Mouse (Mus musculus) CH12.LX (cell line): Measurements from ENCODE around the gene Pde4dip. TPM values are rescaled to one million over a fixed set of nuclear protein-coding genes. Genes with fewer than 3 reads are reported as not detected.

Source experiments
- DNase-seq: peaks from one replicate; pipeline ENCODE4 v3.0.0-alpha.2; 2013; ENCODE audit errors: extremely low read depth
- H3K27ac ChIP-seq: 2 replicates; pipeline ENCODE4 v1.5.1; 2012; ENCODE audit warnings: low read depth, mild to moderate bottlenecking, control low read depth, moderate library complexity; ENCODE audit not compliant: insufficient read depth
- H3K27me3 ChIP-seq: replicated peaks from 2 replicates; pipeline ENCODE3; 2012; ENCODE audit warnings: inconsistent platforms
- H3K36me3 ChIP-seq, 2 experiments: replicated peaks in 1 of 2; 2 replicates each; pipeline versions ENCODE3 to v1.6.1; 2012; ENCODE audit warnings: inconsistent platforms in 1 of 2, low read length in 1 of 2, mild to moderate bottlenecking in 1 of 2, mixed read lengths in 1 of 2, moderate library complexity in 1 of 2; ENCODE audit not compliant: control insufficient read depth in 1 of 2, insufficient read depth in 1 of 2
- H3K4me1 ChIP-seq, 2 experiments: 2 replicates each; pipeline ENCODE4 v1.6.1; 2012; ENCODE audit warnings: inconsistent platforms in 1 of 2, moderate library complexity in 1 of 2; ENCODE audit not compliant: insufficient read depth in 2 of 2, control insufficient read depth in 1 of 2
- H3K4me2 ChIP-seq: 2 replicates; pipeline ENCODE4 v1.6.1; 2012; ENCODE audit warnings: low read depth, mild to moderate bottlenecking, control low read depth; ENCODE audit not compliant: poor library complexity, insufficient read depth, severe bottlenecking
- H3K4me3 ChIP-seq, 3 experiments: fragments of 150-350 bp in 1 of 3; sonication (generic) in 1 of 3; replicated peaks in 1 of 3; 2 replicates each; pipeline versions ENCODE3 to v1.5.1; 2011 to 2012; ENCODE audit warnings: low read depth in 2 of 3, low read length in 2 of 3, mild to moderate bottlenecking in 2 of 3, moderate library complexity in 2 of 3, control low read depth in 1 of 3, improper control_type of control experiment in 1 of 3, inconsistent platforms in 1 of 3, mixed read lengths in 1 of 3; ENCODE audit not compliant: poor library complexity in 1 of 3
- H3K79me2 ChIP-seq: replicated peaks from 2 replicates; pipeline ENCODE4 v1.6.1; 2012; ENCODE audit warnings: mild to moderate bottlenecking, moderate library complexity; ENCODE audit not compliant: control insufficient read depth, poor library complexity, insufficient read depth, severe bottlenecking; ENCODE audit errors: extremely low read depth
- H3K9ac ChIP-seq: 2 replicates; pipeline ENCODE4 v1.6.1; 2012; ENCODE audit warnings: low read depth, mild to moderate bottlenecking, control low read depth, moderate library complexity; ENCODE audit not compliant: insufficient read depth
- H3K9me3 ChIP-seq: replicated peaks from 2 replicates; pipeline ENCODE3; 2012; ENCODE audit warnings: low read length, inconsistent platforms, mixed read lengths
- BHLHE40 ChIP-seq: IDR thresholded peaks from 2 replicates; pipeline ENCODE4 v1.6.1; 2011; ENCODE audit warnings: mild to moderate bottlenecking, low read depth, low read length, improper control_type of control experiment
- CHD1 ChIP-seq: IDR thresholded peaks from 2 replicates; pipeline ENCODE4 v1.6.1; 2012; ENCODE audit warnings: low read depth, low read length, improper control_type of control experiment, inconsistent platforms
- CTCF ChIP-seq, 2 experiments: IDR thresholded peaks in 1 of 2; conservative IDR thresholded peaks in 1 of 2; 2 replicates each; pipeline ENCODE4 v1.5.1; 2011 to 2012; ENCODE audit warnings: low read depth in 2 of 2, low read length in 2 of 2, improper control_type of control experiment in 1 of 2, inconsistent platforms in 1 of 2, mild to moderate bottlenecking in 1 of 2, moderate library complexity in 1 of 2
- ELF1 ChIP-seq: IDR thresholded peaks from 2 replicates; pipeline ENCODE4 v1.6.1; 2014; ENCODE audit warnings: low read depth, mild to moderate bottlenecking, inconsistent platforms, low read length, improper control_type of control experiment
- EP300 ChIP-seq: IDR thresholded peaks from 2 replicates; pipeline ENCODE4 v1.6.1; 2011; ENCODE audit warnings: low read length, improper control_type of control experiment
- ETS1 ChIP-seq: conservative IDR thresholded peaks from 2 replicates; pipeline ENCODE4 v1.6.1; 2012; ENCODE audit warnings: low read depth, mild to moderate bottlenecking, inconsistent platforms, low read length, improper control_type of control experiment, moderate library complexity
- GABPA ChIP-seq: IDR thresholded peaks from 2 replicates; pipeline ENCODE4 v1.6.1; 2012; ENCODE audit warnings: low read depth, low read length, improper control_type of control experiment, inconsistent platforms; ENCODE audit not compliant: insufficient replicate concordance
- IRF4 ChIP-seq: IDR thresholded peaks from 2 replicates; pipeline ENCODE4 v1.6.1; 2014; ENCODE audit warnings: low read depth, mild to moderate bottlenecking, inconsistent platforms, low read length, improper control_type of control experiment
- JUN ChIP-seq: IDR thresholded peaks from 2 replicates; pipeline ENCODE4 v1.6.1; 2011; ENCODE audit warnings: low read depth, mild to moderate bottlenecking, low read length, improper control_type of control experiment, moderate library complexity; ENCODE audit not compliant: insufficient read depth
- JUND ChIP-seq: conservative IDR thresholded peaks from 2 replicates; pipeline ENCODE4 v1.6.1; 2011; ENCODE audit warnings: low read depth, low read length, improper control_type of control experiment
- KAT2A ChIP-seq: IDR thresholded peaks from 2 replicates; pipeline ENCODE4 v1.6.1; 2012; ENCODE audit warnings: low read length, improper control_type of control experiment, inconsistent platforms; ENCODE audit not compliant: insufficient replicate concordance
- MAZ ChIP-seq: IDR thresholded peaks from 2 replicates; pipeline ENCODE4 v1.6.1; 2012; ENCODE audit warnings: low read depth, mild to moderate bottlenecking, inconsistent platforms, low read length, improper control_type of control experiment, moderate library complexity
- MEF2A ChIP-seq: IDR thresholded peaks from 2 replicates; pipeline ENCODE4 v1.6.1; 2014; ENCODE audit warnings: low read depth, mild to moderate bottlenecking, inconsistent platforms, low read length, improper control_type of control experiment, borderline replicate concordance
- MXI1 ChIP-seq: IDR thresholded peaks from 2 replicates; pipeline ENCODE4 v1.6.1; 2011; ENCODE audit warnings: mild to moderate bottlenecking, low read depth, low read length, improper control_type of control experiment
- MYC ChIP-seq: IDR thresholded peaks from 2 replicates; pipeline ENCODE4 v1.6.1; 2011; ENCODE audit warnings: low read depth, mild to moderate bottlenecking, improper control_type of control experiment, low read length
- PAX5 ChIP-seq: IDR thresholded peaks from 2 replicates; pipeline ENCODE4 v1.6.1; 2012; ENCODE audit warnings: low read length, inconsistent platforms, mixed read lengths
- POLR2A ChIP-seq: IDR thresholded peaks from 2 replicates; pipeline ENCODE4 v1.6.1; 2011; ENCODE audit warnings: low read depth, mild to moderate bottlenecking, improper control_type of control experiment, low read length
- POLR2AphosphoS2 ChIP-seq: IDR thresholded peaks from 2 replicates; pipeline ENCODE4 v1.6.1; 2011; ENCODE audit warnings: low read depth, low read length, improper control_type of control experiment
- RCOR1 ChIP-seq: conservative IDR thresholded peaks from 2 replicates; pipeline ENCODE4 v1.6.1; 2012; ENCODE audit warnings: low read depth, mild to moderate bottlenecking, inconsistent platforms, low read length, improper control_type of control experiment
- USF1 ChIP-seq: IDR thresholded peaks from 2 replicates; pipeline ENCODE4 v1.6.1; 2014; ENCODE audit warnings: low read depth, mild to moderate bottlenecking, inconsistent platforms, low read length, improper control_type of control experiment
- ZC3H11A ChIP-seq: IDR thresholded peaks from 2 replicates; pipeline ENCODE4 v1.6.1; 2012; ENCODE audit warnings: low read depth, mild to moderate bottlenecking, inconsistent platforms, low read length, improper control_type of control experiment
- ZNF384 ChIP-seq: IDR thresholded peaks from 2 replicates; pipeline ENCODE4 v1.6.1; 2012; ENCODE audit warnings: low read depth, low read length, improper control_type of control experiment, inconsistent platforms
- dilution Hi-C: fragments of 300-500 bp; cut with MboI; formaldehyde crosslinking; loops from 2 replicates; pipeline ENCODE4 v1.14.3; 2020; ENCODE audit warnings: low sequenced_read_pairs; ENCODE audit not compliant: extremely low pct_unique_long_range_greater_than_20kb, extremely low pct_ligation_motif_present
- in situ Hi-C: fragments of 300-500 bp; cut with MboI; formaldehyde crosslinking; loops from 3 replicates; pipeline ENCODE4 v1.14.3; 2019; ENCODE audit warnings: low sequenced_read_pairs, low pct_ligation_motif_present, low pct_unique_long_range_greater_than_20kb, mixed read lengths
- polyA plus RNA-seq: library from polyadenylated mRNA; unstranded; fragments of >175 nt; gene quantifications from 2 replicates; pipeline ENCODE4 v1.2.1, GENCODE M21; 2012; ENCODE audit warnings: low read depth; ENCODE audit not compliant: insufficient read length
- total RNA-seq, 2 experiments: library from RNA; depleted of rRNA; stranded (reverse); fragments of 300-350 nt in 1 of 2; fragments of >200 nt in 1 of 2; gene quantifications; 2 replicates each; pipeline ENCODE4 v1.2.3; 2012 to 2014

Gene Pde4dip
- total and polyA plus RNA-seq, 3 experiments: 12.4 to 21.7 (median 15.2) TPM

DNA sequence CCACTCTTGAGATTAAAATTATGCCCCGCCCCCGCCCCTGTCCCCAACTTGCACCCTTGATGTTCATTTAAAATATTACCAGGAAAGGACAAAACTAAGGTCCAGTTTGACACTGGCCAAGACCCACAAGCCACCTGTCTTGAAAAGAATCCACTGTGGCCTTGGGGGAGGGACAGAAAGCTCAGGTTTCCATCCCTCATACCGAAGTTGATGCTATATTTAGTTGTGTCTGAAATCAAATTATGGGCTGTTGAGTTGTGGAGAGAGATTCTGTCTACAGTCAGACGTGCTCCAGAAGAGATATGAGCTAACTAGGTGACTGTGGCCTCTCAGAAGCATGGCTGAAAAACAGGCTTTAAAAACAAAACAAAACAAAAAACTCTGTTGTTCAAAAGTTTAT is 18.8 kb downstream of the Pde4dip start:
- Histone ChIP-seq H3K4me1 (peaks cover 2 to 14% of the 10 kb centered on the region in 2 experiments; a peak in 2 of 4 replicates), H3K4me3 (no peak overlapping the region), H3K27ac (no peak overlapping the region), H3K36me3 (no peaks in the 10 kb centered on the region), H3K9ac (no peak overlapping the region), H3K79me2 (no peaks in the 10 kb centered on the region), H3K27me3 (peaks cover 19% of the 10 kb centered on the region), H3K9me3 (no peaks in the 10 kb centered on the region), H3K4me2 (no peak overlapping the region)
- DNase-seq: no peak
- in situ Hi-C loops (no loop called here), dilution Hi-C loops (no loop called here)
- TF ChIP-seq RCOR1: no peak
- no peak for TF ChIP-seq MYC
- no peak for TF ChIP-seq MXI1
- TF ChIP-seq MEF2A: no peak
- TF ChIP-seq CTCF (conservative IDR thresholded peaks at IDR 0.05 in 1 of 2, IDR thresholded peaks at IDR 0.05 in 1 of 2; ENCODE audit: low read depth in 2 of 2, low read length in 2 of 2): no peak
- no peak for TF ChIP-seq JUND
- TF ChIP-seq IRF4: no peak
- no peak for TF ChIP-seq KAT2A
- no peak for TF ChIP-seq POLR2A
- no peak for TF ChIP-seq ELF1
- no peak for TF ChIP-seq POLR2AphosphoS2
- no peak for TF ChIP-seq USF1
- TF ChIP-seq GABPA: no peak
- TF ChIP-seq ETS1: no peak
- no peak for TF ChIP-seq BHLHE40
- TF ChIP-seq MAZ: no peak
- TF ChIP-seq PAX5: no peak

DNA sequence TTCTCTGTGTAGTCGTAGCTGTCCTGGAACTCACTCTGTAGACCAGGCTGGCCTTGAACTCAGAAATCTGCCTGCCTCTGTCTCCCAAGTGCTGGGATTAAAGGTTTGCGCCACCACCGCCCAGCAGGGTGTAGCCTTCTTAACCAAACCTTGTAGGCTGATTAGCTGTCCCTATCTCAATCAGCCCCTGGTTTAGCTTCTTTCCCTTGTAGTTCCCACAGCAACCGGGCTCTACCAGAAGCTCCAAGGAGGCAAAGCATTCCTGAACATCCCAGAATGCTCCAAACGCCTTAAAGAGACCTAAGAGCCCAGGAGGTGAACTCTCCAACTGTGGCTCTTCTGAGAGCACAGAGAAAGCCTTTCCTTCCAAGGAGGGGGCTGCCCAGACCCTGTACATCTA is 19.8 kb downstream of the Pde4dip start:
- DNase-seq: no peak
- H3K4me1 ChIP-seq: peaks cover 2 to 14% of the 10 kb centered on the region in 2 experiments; a peak in 2 of 4 replicates
- no peak for TF ChIP-seq EP300
- TF ChIP-seq ETS1: no peak
- no peak for TF ChIP-seq MYC
- no peak for TF ChIP-seq ELF1
- no peak for TF ChIP-seq ZNF384
- no peak for TF ChIP-seq MXI1
- no peak for TF ChIP-seq CHD1
- no peak for TF ChIP-seq JUN
- TF ChIP-seq ZC3H11A: no peak
- TF ChIP-seq KAT2A: no peak
- no peaks in the 10 kb centered on the region for H3K36me3 ChIP-seq
- peaks cover 19% of the 10 kb centered on the region for H3K27me3 ChIP-seq
- H3K27ac ChIP-seq: no peak overlapping the region
- H3K79me2 ChIP-seq: no peaks in the 10 kb centered on the region
- dilution Hi-C loops (no loop called here), in situ Hi-C loops (no loop called here)
- no peak overlapping the region for H3K4me3 ChIP-seq
- H3K4me2 ChIP-seq: no peak overlapping the region
- no peak overlapping the region for H3K9ac ChIP-seq
- H3K9me3 ChIP-seq: no peaks in the 10 kb centered on the region
